Mouse (Mus musculus): ENCODE results near the gene Map2k6. TPM values are rescaled to one million over a fixed set of nuclear protein-coding genes. Genes with fewer than 3 reads are reported as not detected.

Map2k6 gene
- polyA plus RNA-seq, 1 experiment from 2014 or later = 37.6 TPM

DNA sequence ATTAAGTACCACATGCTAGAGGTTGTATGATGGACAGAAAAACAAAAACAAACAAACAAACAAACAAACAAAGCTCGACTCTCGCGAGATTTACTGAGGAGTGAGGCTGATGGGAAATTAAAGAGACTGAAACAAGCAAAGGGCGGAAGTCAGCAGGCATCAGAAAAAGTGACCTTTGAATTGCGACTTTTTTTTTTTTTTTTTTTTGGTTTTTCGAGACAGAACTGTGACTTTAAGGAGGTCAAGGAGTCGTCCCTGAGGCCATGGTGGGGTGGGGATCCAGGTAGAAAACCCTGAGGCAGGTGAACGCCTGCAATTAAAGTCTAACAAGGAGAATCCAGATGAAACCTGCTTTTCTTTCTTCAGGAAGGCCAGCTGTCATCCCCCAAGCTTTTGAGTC lies 27.1 kb upstream of the Map2k6 start:
- H3K4me2 ChIP-seq (replicated peaks; ENCODE audit: low read depth, low read length) = no peak overlapping the region
- no peaks in the 10 kb centered on the region for H3K27me3 ChIP-seq (ENCODE audit: control insufficient read depth, insufficient read depth, low read length)
- no peak for DNase-seq (ENCODE audit: low spot score)

DNA sequence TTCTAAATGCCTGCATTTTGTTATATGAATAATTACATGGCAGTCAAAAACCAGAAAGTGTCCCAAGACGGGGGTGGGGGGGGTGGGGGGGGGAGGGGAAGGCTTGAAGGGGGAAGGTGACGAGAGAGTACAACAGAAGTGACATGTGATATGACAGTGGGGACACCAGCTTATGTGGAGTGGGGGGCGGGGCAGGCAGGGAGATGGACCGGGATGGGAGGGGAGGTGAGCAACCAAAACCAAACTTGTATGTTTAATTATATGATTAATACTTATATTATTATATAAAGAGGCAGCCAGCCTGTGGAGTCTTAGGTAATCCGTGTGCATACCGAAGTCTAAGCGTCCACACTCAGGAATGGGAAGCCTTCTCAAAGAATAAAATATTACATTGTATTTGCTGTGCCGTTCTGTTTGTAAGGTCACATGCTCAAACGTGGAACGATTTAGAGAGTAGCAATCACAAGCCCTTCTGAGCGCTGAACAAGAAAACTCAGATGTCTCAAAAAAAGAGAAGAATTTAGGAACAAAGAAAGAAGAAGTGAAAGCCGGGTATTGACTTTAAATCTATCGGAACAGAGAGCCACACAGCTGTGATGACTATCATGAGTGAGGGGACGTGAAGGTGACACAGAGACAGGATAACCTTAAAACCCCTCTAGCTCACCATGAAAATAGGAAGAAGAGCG lies 26.5 kb upstream of the Map2k6 start:
- no peaks in the 10 kb centered on the region for H3K36me3 ChIP-seq (ENCODE audit: control insufficient read depth, insufficient read depth, low read length)
- WGBS = 82% methylated on average over 15 of the region's 15 CpGs

More for the DNA sequence above, 27.1 kb upstream of the Map2k6 start:
- Histone ChIP-seq H3K9me3 (ENCODE audit: control insufficient read depth, low read length) (no peaks in the 10 kb centered on the region), H3K27ac (ENCODE audit: low read depth, low read length) (no peak overlapping the region), H3K4me3 (ENCODE audit: low read depth, low read length) (no peak overlapping the region), H3K9ac (ENCODE audit: low read depth, low read length) (no peak overlapping the region), H3K4me1 (replicated peaks; ENCODE audit: control insufficient read depth, insufficient read depth, low read length) (no peaks in the 10 kb centered on the region), H3K36me3 (ENCODE audit: control insufficient read depth, insufficient read depth, low read length) (no peaks in the 10 kb centered on the region)
- WGBS = 58% methylated on average over 8 of the region's 8 CpGs
- ATAC-seq (ENCODE audit: low FRiP score) = no peak

GRCm38 (mm10) chr11:110374036-110374435 lies 24.9 kb upstream of the Map2k6 start:
- Histone ChIP-seq H3K27me3 (ENCODE audit: control insufficient read depth, insufficient read depth, low read length) (no peaks in the 10 kb centered on the region), H3K9me3 (ENCODE audit: control insufficient read depth, low read length) (no peaks in the 10 kb centered on the region), H3K4me2 (replicated peaks; ENCODE audit: low read depth, low read length) (no peak overlapping the region), H3K4me3 (ENCODE audit: low read depth, low read length) (no peak overlapping the region), H3K36me3 (ENCODE audit: control insufficient read depth, insufficient read depth, low read length) (no peaks in the 10 kb centered on the region), H3K27ac (ENCODE audit: low read depth, low read length) (no peak overlapping the region), H3K9ac (ENCODE audit: low read depth, low read length) (no peak overlapping the region), H3K4me1 (replicated peaks; ENCODE audit: control insufficient read depth, insufficient read depth, low read length) (no peaks in the 10 kb centered on the region)
- WGBS = 88% methylated on average over 9 of the region's 9 CpGs
- no peak for DNase-seq (ENCODE audit: low spot score)
- no peak for ATAC-seq (ENCODE audit: low FRiP score)

More for the DNA sequence above, 26.5 kb upstream of the Map2k6 start:
- no peak for DNase-seq (ENCODE audit: low spot score)
- ATAC-seq (ENCODE audit: low FRiP score) = no peak
- Histone ChIP-seq H3K27me3 (ENCODE audit: control insufficient read depth, insufficient read depth, low read length) (no peaks in the 10 kb centered on the region), H3K4me3 (ENCODE audit: low read depth, low read length) (no peak overlapping the region), H3K27ac (ENCODE audit: low read depth, low read length) (no peak overlapping the region), H3K4me1 (replicated peaks; ENCODE audit: control insufficient read depth, insufficient read depth, low read length) (no peaks in the 10 kb centered on the region), H3K4me2 (replicated peaks; ENCODE audit: low read depth, low read length) (no peak overlapping the region), H3K9ac (ENCODE audit: low read depth, low read length) (no peak overlapping the region), H3K9me3 (ENCODE audit: control insufficient read depth, low read length) (no peaks in the 10 kb centered on the region)

GRCm38 (mm10) chr11:110379661-110380309 lies 19.1 kb upstream of the Map2k6 start:
- no peaks in the 10 kb centered on the region for H3K9me3 ChIP-seq (ENCODE audit: control insufficient read depth, low read length)
- H3K36me3 ChIP-seq (ENCODE audit: control insufficient read depth, insufficient read depth, low read length) = no peaks in the 10 kb centered on the region
- peak overlapping the region; percentile 3; the same call in 1 of the 2 replicates for H3K4me3 ChIP-seq (ENCODE audit: low read depth, low read length)
- no peak; the same call in 1 of the 2 replicates for ATAC-seq (ENCODE audit: low FRiP score)
- DNase-seq (ENCODE audit: low spot score) = peak; percentile 55
- H3K4me2 ChIP-seq (replicated peaks; ENCODE audit: low read depth, low read length) = peak overlapping the region; percentile 32
- H3K9ac ChIP-seq (ENCODE audit: low read depth, low read length) = no peak overlapping the region
- H3K4me1 ChIP-seq (replicated peaks; ENCODE audit: control insufficient read depth, insufficient read depth, low read length) = no peaks in the 10 kb centered on the region
- H3K27me3 ChIP-seq (ENCODE audit: control insufficient read depth, insufficient read depth, low read length) = no peaks in the 10 kb centered on the region
- H3K27ac ChIP-seq (ENCODE audit: low read depth, low read length) = no peak overlapping the region
- 13% methylated on average over 20 of the region's 20 CpGs for WGBS

GRCm38 (mm10) chr11:110380310-110380668 lies 18.6 kb upstream of the Map2k6 start:
- Histone ChIP-seq H3K9me3 (ENCODE audit: control insufficient read depth, low read length) (no peaks in the 10 kb centered on the region), H3K36me3 (ENCODE audit: control insufficient read depth, insufficient read depth, low read length) (no peaks in the 10 kb centered on the region), H3K9ac (ENCODE audit: low read depth, low read length) (no peak overlapping the region), H3K27me3 (ENCODE audit: control insufficient read depth, insufficient read depth, low read length) (no peaks in the 10 kb centered on the region), H3K4me3 (ENCODE audit: low read depth, low read length) (peak overlapping the region; percentile 3; the same call in 1 of the 2 replicates), H3K4me1 (replicated peaks; ENCODE audit: control insufficient read depth, insufficient read depth, low read length) (no peaks in the 10 kb centered on the region), H3K4me2 (replicated peaks; ENCODE audit: low read depth, low read length) (peak overlapping the region; percentile 32), H3K27ac (ENCODE audit: low read depth, low read length) (no peak overlapping the region)
- 35% methylated on average over 15 of the region's 15 CpGs for WGBS
- ATAC-seq (ENCODE audit: low FRiP score) (no peak), DNase-seq (ENCODE audit: low spot score) (no peak)

DNA sequence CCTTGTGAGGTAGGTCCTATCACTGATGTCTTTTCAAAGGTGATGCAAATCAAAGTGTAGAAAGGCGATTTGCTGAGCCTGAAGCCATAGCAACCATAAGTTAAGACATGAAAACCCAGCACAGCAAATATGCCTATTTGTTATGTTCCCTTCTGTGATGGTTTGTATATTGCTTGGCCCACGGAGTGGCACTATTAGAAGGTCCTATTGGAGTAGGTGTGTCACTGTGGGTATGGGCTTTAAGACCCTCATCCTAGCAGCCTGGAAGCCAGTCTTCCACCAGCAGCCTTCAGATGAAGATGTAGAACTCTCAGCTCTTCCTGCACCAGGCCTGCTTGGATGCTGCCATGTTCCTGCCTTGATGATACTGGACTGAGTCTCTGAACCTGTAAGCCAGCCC lies 13.4 kb upstream of the Map2k6 start:
- DNase-seq (ENCODE audit: low spot score) (no peak), ATAC-seq (ENCODE audit: low FRiP score) (no peak)
- WGBS = 86% methylated on average over 2 of the region's 2 CpGs
- Histone ChIP-seq H3K4me2 (replicated peaks; ENCODE audit: low read depth, low read length) (no peak overlapping the region), H3K27ac (ENCODE audit: low read depth, low read length) (no peak overlapping the region), H3K9ac (ENCODE audit: low read depth, low read length) (no peak overlapping the region), H3K4me3 (ENCODE audit: low read depth, low read length) (no peak overlapping the region), H3K27me3 (ENCODE audit: control insufficient read depth, insufficient read depth, low read length) (no peaks in the 10 kb centered on the region), H3K9me3 (ENCODE audit: control insufficient read depth, low read length) (no peaks in the 10 kb centered on the region), H3K4me1 (replicated peaks; ENCODE audit: control insufficient read depth, insufficient read depth, low read length) (no peaks in the 10 kb centered on the region), H3K36me3 (ENCODE audit: control insufficient read depth, insufficient read depth, low read length) (no peaks in the 10 kb centered on the region)

DNA sequence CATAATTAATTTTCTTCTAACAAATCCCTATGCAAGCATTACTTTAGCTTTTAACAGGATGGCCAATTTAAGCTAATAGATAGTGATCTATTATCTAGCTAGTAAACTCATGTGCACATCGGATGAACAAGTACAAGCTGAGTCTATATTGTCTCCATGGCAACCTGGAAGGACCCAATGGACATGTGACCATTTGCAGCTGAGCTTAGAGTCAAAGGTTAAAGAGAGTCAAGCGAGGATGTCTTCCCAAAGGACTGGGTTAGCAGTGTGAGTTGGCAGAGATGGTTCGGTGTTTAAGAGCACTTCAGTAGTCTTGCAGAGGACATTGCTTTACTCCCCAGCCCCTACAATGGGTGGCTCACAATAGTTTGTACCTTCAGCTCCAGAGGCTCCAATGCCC lies 6.2 kb upstream of the Map2k6 start:
- H3K36me3 ChIP-seq (ENCODE audit: control insufficient read depth, insufficient read depth, low read length) = no peaks in the 10 kb centered on the region
- no peaks in the 10 kb centered on the region for H3K9me3 ChIP-seq (ENCODE audit: control insufficient read depth, low read length)
- no peak overlapping the region for H3K4me2 ChIP-seq (replicated peaks; ENCODE audit: low read depth, low read length)
- no peak overlapping the region for H3K4me3 ChIP-seq (ENCODE audit: low read depth, low read length)
- WGBS = 37% methylated on average over 3 of the region's 3 CpGs
- peak; percentile 35 for DNase-seq (ENCODE audit: low spot score)
- H3K27me3 ChIP-seq (ENCODE audit: control insufficient read depth, insufficient read depth, low read length) = no peaks in the 10 kb centered on the region
- peaks cover 2% of the 10 kb centered on the region; the same call in 1 of the 2 replicates for H3K4me1 ChIP-seq (replicated peaks; ENCODE audit: control insufficient read depth, insufficient read depth, low read length)
- H3K27ac ChIP-seq (ENCODE audit: low read depth, low read length) = no peak overlapping the region
- ATAC-seq (ENCODE audit: low FRiP score) = peak; percentile 26; the same call in 1 of the 2 replicates
- H3K9ac ChIP-seq (ENCODE audit: low read depth, low read length) = no peak overlapping the region

DNA sequence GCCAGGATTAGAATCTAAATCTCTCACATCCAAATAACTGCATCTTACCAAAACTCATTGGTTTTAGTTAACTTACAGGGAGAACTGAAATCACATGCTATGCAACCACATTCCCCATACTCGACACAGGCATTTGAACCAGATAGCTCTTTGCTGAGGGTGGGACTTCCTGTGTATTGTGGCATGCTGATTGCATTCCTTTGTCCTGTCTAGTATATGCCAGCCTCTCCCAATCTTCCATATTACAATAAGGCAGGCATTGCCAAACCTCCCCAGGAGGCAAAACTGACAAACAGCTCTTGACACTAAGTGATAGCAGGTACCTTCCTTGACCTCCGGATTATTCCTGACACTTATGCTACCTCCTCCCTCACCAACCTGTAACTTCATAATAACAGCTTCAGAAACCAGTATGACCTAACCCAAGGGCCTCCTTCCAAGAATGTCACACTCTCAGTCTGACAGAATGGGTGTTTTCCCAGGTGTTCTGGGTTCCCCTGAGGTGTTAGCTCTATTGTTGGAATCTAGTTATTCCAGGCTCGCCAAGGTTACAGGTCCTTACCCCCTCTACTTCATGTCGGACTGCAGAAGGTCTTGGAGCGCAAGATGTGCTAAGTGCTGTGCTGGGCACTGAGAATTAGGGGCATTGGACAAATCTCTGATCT lies 4.0 kb upstream of the Map2k6 start:
- H3K27me3 ChIP-seq (ENCODE audit: control insufficient read depth, insufficient read depth, low read length) = no peaks in the 10 kb centered on the region
- H3K9me3 ChIP-seq (ENCODE audit: control insufficient read depth, low read length) = no peaks in the 10 kb centered on the region
- no peak overlapping the region for H3K4me3 ChIP-seq (ENCODE audit: low read depth, low read length)
- H3K4me2 ChIP-seq (replicated peaks; ENCODE audit: low read depth, low read length) = no peak overlapping the region
- no peak overlapping the region for H3K9ac ChIP-seq (ENCODE audit: low read depth, low read length)
- no peak overlapping the region for H3K27ac ChIP-seq (ENCODE audit: low read depth, low read length)
- H3K4me1 ChIP-seq (replicated peaks; ENCODE audit: control insufficient read depth, insufficient read depth, low read length) = peaks cover 2% of the 10 kb centered on the region; the same call in 1 of the 2 replicates
- DNase-seq (ENCODE audit: low spot score) (no peak), ATAC-seq (ENCODE audit: low FRiP score) (no peak)
- 88% methylated on average over 5 of the region's 5 CpGs for WGBS
- H3K36me3 ChIP-seq (ENCODE audit: control insufficient read depth, insufficient read depth, low read length) = no peaks in the 10 kb centered on the region
